In genomic region chr12:74192552-74192951, GRCm38 (mm10) we compare ENCODE assay signal across 25 mouse cellular contexts.
DNase-seq lines count a peak whose midpoint lies in the region; ATAC-seq and TF ChIP-seq lines count a peak whose summit lies in the region.
"Had no signal": no experiment of that assay in that cellular context is flagged by ENCODE, and none has a peak within 500 bp of the region (broad histone marks: within the 10 kb centered on the region; RNA-seq: fewer than 3 reads in every experiment).

No protein-coding gene starts in this region.

- ATAC-seq in midbrain, embryonic 11.5 days (ENCODE audit: low FRiP score) = no peak
- ATAC-seq in midbrain, embryonic 13.5 days = no peak
- ATAC-seq in common myeloid progenitor, adult 5-6 weeks (replicated peaks; ENCODE audit: low read depth, poor library complexity, severe bottlenecking) = peak; percentile 89
- no peak for ATAC-seq in stomach, postnatal 0 days (ENCODE audit: low FRiP score, low TSS enrichment)
- ATAC-seq: forebrain, embryonic 14.5 days; liver, postnatal 0 days; midbrain, embryonic 16.5 days; Patski had no signal

- H3K27ac ChIP-seq in midbrain, embryonic 11.5 days (ENCODE audit: low read depth, low read length) = no peak overlapping the region
- H3K27ac ChIP-seq in midbrain, embryonic 13.5 days = no peak overlapping the region
- H3K27ac ChIP-seq in layer of hippocampus, adult 2 months = no peak overlapping the region
- H3K27ac ChIP-seq in stomach, postnatal 0 days (replicated peaks) = no peak overlapping the region
- H3K27ac ChIP-seq: heart, adult 2 months; hindbrain, embryonic 12.5 days; limb, embryonic 12.5 days; stomach, embryonic 15.5 days had no signal

- WGBS in midbrain, embryonic 11.5 days = 75% methylated on average over 4 of the region's 4 CpGs
- WGBS in midbrain, embryonic 13.5 days = 72% methylated on average over 4 of the region's 4 CpGs
- WGBS in stomach, postnatal 0 days = 79% methylated on average over 4 of the region's 4 CpGs

- no peak overlapping the region for H3K4me3 ChIP-seq in midbrain, embryonic 11.5 days (ENCODE audit: low read depth, low read length)
- no peak overlapping the region for H3K4me3 ChIP-seq in midbrain, embryonic 13.5 days (replicated peaks)
- no peak overlapping the region for H3K4me3 ChIP-seq in layer of hippocampus, adult 2 months
- no peak overlapping the region for H3K4me3 ChIP-seq in stomach, postnatal 0 days (ENCODE audit: low read depth, low read length)
- H3K4me3 ChIP-seq: heart, adult 2 months; hindbrain, embryonic 12.5 days; limb, embryonic 12.5 days; stomach, embryonic 15.5 days had no signal

- H3K4me2 ChIP-seq in midbrain, embryonic 11.5 days = no peak overlapping the region
- H3K4me2 ChIP-seq in midbrain, embryonic 13.5 days (replicated peaks) = no peak overlapping the region
- H3K4me2 ChIP-seq in stomach, postnatal 0 days (replicated peaks; ENCODE audit: low read depth) = no peak overlapping the region
- H3K4me2 ChIP-seq: hindbrain, embryonic 12.5 days; limb, embryonic 12.5 days; liver, embryonic 11.5 days; stomach, embryonic 15.5 days had no signal

- DNase-seq in midbrain, embryonic 11.5 days (ENCODE audit: low spot score, missing footprints) = peak; percentile 65
- DNase-seq in adrenal gland, adult 8-10 months = peak; percentile 40
- no peak for DNase-seq in left cerebral cortex, adult 18-20 months (ENCODE audit: low spot score in 2 of 2)
- no peak for DNase-seq in layer of hippocampus, adult 11-12 months (ENCODE audit: low spot score)
- DNase-seq in layer of hippocampus, adult 2 months (ENCODE audit: low spot score in 2 of 2) = no peak
- DNase-seq in stomach, postnatal 0 days (ENCODE audit: low spot score) = no peak
- DNase-seq: cerebellum, adult 2 months; cerebellum, postnatal 36 days; gastrocnemius, postnatal 10 days; heart, adult 2 months; kidney, adult 11 months; liver, postnatal 0 days; lung, postnatal 14 days; right cerebral cortex, postnatal 4 days; thymus, adult 18-20 months; thymus, postnatal 36 days had no signal

- TF ChIP-seq CTCF in layer of hippocampus, adult 2 months (conservative IDR thresholded peaks at IDR 0.05) = no peak
- no peak for TF ChIP-seq CTCF in stomach, postnatal 0 days (IDR thresholded peaks at IDR 0.05; ENCODE audit: low read depth)

- no peak for TF ChIP-seq EP300 in stomach, postnatal 0 days (optimal IDR thresholded peaks at IDR 0.05)

- no peaks in the 10 kb centered on the region for H3K27me3 ChIP-seq in midbrain, embryonic 11.5 days (ENCODE audit: control insufficient read depth, insufficient read depth, low read length)
- no peaks in the 10 kb centered on the region for H3K27me3 ChIP-seq in midbrain, embryonic 13.5 days
- H3K27me3 ChIP-seq in stomach, postnatal 0 days (ENCODE audit: control insufficient read depth, insufficient read depth, low read length) = no peaks in the 10 kb centered on the region
- H3K27me3 ChIP-seq: hindbrain, embryonic 12.5 days; limb, embryonic 12.5 days; stomach, embryonic 15.5 days had no signal

- H3K4me1 ChIP-seq in midbrain, embryonic 11.5 days (ENCODE audit: control insufficient read depth, insufficient read depth, low read length) = peaks cover 3% of the 10 kb centered on the region; the same call in 1 of the 2 replicates
- H3K4me1 ChIP-seq in midbrain, embryonic 13.5 days (replicated peaks) = no peaks in the 10 kb centered on the region
- H3K4me1 ChIP-seq in stomach, postnatal 0 days (replicated peaks; ENCODE audit: control insufficient read depth, insufficient read depth) = no peaks in the 10 kb centered on the region
- H3K4me1 ChIP-seq: hindbrain, embryonic 12.5 days; limb, embryonic 12.5 days; stomach, embryonic 15.5 days had no signal

- no peak overlapping the region for H3K9ac ChIP-seq in midbrain, embryonic 11.5 days (ENCODE audit: low read length)
- no peak overlapping the region for H3K9ac ChIP-seq in midbrain, embryonic 13.5 days (replicated peaks)
- no peak overlapping the region for H3K9ac ChIP-seq in stomach, postnatal 0 days (ENCODE audit: low read length)
- H3K9ac ChIP-seq: hindbrain, embryonic 12.5 days; limb, embryonic 12.5 days; liver, postnatal 0 days; stomach, embryonic 15.5 days had no signal

- H3K36me3 ChIP-seq in midbrain, embryonic 11.5 days (ENCODE audit: control insufficient read depth, insufficient read depth, low read length) = no peaks in the 10 kb centered on the region
- no peaks in the 10 kb centered on the region for H3K36me3 ChIP-seq in midbrain, embryonic 13.5 days
- H3K36me3 ChIP-seq in stomach, postnatal 0 days (ENCODE audit: control insufficient read depth, insufficient read depth, low read length) = no peaks in the 10 kb centered on the region
- H3K36me3 ChIP-seq: hindbrain, embryonic 12.5 days; limb, embryonic 12.5 days; stomach, embryonic 15.5 days had no signal

- no peaks in the 10 kb centered on the region for H3K9me3 ChIP-seq in midbrain, embryonic 11.5 days (ENCODE audit: control insufficient read depth, low read length)
- H3K9me3 ChIP-seq in midbrain, embryonic 13.5 days = no peaks in the 10 kb centered on the region
- no peaks in the 10 kb centered on the region for H3K9me3 ChIP-seq in stomach, postnatal 0 days (ENCODE audit: control insufficient read depth, low read length)
- H3K9me3 ChIP-seq: hindbrain, embryonic 12.5 days; limb, embryonic 12.5 days; stomach, embryonic 15.5 days had no signal

Comparison
In these comparisons a context has a peak if more than half of its experiments do, and no peak if none do; other contexts are left out.
1. DNase-seq: peak in midbrain, embryonic 11.5 days (single experiment) and adrenal gland, adult 8-10 months (single experiment); none in left cerebral cortex, adult 18-20 months (0 of 2), layer of hippocampus, adult 11-12 months (single experiment), layer of hippocampus, adult 2 months (0 of 2) and stomach, postnatal 0 days (single experiment).